Mouse (Mus musculus) telencephalon, adult 2 months (tissue): ENCODE measurements at regions not wholly inside any gene's neighbourhood (a gene's known extent, or its start where the extent isn't known, plus 50 kb on each side); places are given as distances from the start of the nearest gene placed in this dataset.
"Not testable (repeated sequence)": the region's sequence is repeated elsewhere in the genome, so short reads cannot be mapped to it uniquely, and the experiment has no call there.

Experiments
- DNase-seq: peaks from one replicate; pipeline ENCODE4 v3.0.0-alpha.2; 2011; ENCODE audit warnings: low read depth, low spot score

GRCm38 (mm10) chr6:22523582-22524234 lies 167.7 kb upstream of the Fam3c start:
- DNase-seq = no peak

DNA sequence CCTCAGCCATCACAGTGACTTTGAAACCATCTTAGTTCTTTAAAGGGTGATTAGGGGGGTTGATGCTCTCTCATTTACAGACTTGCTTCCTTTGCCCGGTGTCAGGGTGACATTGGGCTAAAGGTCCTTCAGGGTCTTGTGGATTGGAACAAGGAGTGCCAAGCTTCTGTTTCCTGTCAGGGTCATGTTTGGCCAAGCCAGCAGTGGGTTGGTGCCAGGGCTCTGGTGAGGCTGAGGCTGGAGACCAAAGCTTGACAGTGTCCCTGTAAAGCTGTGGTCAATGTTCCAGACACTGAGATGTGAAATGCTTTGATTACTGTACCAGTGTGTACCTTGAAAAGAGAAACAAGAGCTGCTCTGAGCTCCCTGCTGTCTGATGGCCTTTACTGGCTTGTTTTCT lies 150.8 kb upstream of the Fam3c start:
- DNase-seq = no peak

DNA sequence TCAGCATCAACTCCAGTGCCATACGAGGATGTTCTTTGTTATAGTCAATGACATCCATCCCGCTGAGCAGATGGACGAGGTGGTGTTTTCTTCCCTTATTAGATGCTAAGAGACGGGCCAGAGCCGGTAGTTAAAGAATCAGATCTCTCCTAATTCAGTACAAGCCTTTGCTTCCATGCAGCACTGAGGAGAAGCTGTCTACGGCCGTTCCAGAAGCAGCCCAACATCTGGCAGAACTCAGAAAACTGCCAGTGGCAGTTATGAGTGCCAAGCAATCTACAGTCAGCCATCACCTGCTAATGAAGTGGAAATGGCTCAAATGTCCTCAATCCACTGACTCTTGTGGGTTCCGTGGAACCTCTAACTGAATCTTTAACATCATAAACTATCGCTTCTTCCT lies 141.3 kb upstream of the Fam3c start:
- DNase-seq = no peak

DNA sequence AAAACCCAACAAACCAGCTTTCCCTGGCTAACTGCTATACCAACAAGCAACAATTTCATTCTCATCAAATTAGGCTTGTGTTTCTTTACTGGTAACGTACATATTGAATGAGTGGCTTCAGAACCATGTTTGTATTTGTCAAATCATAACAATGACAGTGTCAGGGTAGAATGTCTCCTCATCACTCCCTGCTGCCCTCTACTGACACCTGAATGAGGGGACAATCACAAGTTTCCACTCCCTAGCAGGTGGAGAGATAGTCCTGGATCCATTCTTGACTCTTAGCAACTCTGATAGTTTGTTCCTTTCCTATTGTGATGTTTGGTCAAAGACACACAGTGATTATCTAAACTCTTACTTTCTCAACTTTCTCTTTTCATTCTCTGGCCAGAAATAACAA lies 140.4 kb upstream of the Fam3c start:
- DNase-seq = no peak

DNA sequence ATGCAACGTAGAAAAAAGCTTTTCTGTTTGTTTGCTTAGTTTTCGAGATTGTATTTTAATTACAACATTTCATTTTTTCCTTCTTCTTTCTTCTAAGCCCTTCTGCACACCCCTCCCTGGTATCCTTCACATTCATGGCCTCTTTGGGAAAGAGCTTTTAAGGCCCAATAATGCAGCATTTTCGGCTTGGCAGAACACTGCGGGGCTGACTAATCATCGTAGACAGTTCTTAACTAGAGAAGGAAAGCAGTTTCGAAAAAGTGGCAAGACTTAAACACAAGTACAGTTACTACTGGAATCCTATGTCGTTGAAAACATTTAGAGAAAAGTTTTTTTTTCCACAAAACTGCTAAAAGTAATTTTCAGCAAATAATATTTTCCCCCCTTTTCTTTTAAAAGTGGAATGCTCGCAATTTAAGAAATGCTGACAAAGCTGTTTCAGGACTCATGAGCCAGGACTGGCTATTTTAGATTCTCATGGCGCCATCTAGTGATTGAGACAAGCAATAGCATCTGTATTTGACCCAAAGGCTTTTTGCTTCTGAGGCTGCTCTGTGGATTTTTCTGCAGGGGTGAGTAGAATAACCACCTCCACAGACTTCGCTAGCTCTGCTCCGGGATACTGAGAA lies 137.7 kb upstream of the Fam3c start:
- DNase-seq = peak; percentile 50

DNA sequence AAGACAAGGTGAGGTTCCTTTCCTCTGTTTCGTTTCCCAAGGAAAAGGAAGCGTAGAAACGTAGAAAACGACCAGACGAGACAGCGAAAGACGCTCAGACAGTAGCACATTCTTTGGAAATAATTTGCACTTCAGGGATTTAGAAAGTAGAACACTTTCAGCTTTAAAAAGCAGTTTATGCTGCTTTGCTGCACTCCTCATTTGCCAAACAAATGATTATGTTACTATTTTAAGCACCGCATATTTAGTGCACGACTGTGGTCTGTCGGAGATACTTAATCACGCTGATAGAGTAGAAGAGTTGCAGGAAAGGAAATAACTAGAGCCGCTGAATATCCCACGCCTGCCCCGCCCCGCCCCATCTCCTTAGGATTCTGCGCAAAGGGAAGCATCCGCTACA lies 136.9 kb upstream of the Fam3c start:
- no peak for DNase-seq

- no peak for DNase-seq
These were observed 134.7 kb upstream of the Fam3c start for GRCm38 (mm10) chr6:22490762-22491161.

GRCm38 (mm10) chr6:22487467-22487866 lies 131.4 kb upstream of the Fam3c start:
- DNase-seq = no peak

DNA sequence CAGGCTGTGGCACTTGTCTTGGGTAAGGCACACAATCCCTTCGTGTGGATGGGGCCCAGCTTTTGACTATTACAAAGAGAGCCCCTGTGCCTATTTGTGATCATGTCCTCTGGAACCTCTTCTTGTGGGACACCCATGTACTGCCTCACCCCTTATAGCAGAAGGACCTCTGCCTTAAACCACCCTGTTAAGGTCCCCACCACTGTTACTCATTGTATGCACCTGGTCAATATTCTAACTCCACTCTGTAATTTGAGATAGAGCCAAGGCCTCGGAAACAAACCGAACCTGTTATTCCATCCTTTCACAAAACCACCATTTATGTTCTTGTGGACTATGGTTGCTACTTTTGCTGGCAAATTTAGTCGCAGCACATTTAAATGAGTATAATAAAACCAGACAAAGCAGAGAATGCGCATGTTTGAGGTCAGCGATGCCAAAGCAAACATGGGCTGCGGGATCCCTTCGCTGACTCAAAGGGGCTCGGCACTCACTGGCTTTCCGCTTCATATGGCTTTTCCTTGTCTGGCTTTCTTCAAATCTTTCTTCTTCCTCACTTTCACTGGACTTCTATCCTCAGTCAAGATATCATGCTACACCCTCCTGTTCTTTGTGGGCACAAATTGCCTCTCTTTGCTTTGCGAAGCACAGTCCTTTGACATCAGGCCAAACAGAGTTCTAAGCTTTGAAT lies 129.9 kb upstream of the Fam3c start:
- no peak for DNase-seq

DNA sequence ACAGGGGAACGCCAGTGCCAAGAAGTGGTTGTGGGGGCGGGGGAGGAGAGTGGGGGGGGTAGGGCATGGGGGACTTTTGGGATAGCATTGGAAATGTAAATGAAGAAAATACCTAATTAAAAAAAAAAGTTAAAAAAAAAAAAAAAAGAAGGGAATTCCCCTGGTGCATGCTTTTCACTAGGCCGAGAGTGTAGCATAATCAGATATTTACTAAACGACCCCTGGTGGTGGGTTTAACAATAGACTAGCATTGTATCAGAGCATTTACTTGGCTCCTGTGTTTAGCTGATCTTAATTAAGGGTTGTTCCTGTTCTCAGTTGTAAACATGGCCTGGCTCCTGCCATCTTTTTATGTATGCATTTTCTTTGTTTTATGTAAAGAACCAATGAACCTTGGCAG lies 126.2 kb upstream of the Fam3c start:
- DNase-seq = not testable (repeated sequence)

DNA sequence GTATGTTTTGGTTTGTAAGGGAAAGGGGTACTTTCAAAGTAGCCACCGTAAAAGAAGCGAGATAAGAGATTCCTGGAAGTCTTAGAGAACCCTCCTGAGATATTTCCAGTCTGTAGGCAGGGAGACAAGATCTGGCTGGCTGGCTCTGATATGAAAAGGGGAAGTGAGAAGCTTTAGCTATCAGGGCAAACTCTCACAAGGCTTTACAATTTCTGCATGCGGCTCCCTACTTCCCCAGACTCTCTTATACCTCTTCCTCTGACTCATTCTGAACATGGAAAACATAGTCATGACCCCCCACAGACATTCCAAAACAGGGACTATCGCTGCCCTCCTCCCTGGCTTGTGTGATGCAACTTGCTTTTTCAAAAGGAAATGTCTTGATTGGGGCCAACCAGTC lies 118.6 kb upstream of the Fam3c start:
- peak; percentile 22 for DNase-seq

DNA sequence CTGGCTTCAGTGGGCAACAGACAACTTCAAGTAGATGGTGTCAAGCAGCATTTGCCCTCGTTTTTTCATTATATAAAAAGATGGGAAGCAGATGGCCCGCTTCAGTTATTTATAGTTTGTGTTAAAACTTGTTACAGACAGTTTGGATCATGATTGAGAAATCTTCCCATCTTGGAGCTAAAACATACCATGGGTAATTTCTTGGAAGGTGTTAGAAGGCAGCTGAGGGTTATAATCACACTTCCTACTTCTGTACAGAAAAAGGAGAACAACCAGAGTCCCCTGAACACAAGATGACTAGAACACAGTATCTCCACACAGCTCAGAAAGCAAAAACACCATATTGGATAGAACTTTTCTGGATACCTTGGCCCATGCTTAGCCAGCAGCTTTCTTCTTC lies 118.0 kb upstream of the Fam3c start:
- peak; percentile 72 for DNase-seq

- DNase-seq = not testable (repeated sequence)
These were observed 116.4 kb upstream of the Fam3c start for GRCm38 (mm10) chr6:22472400-22472799.

DNA sequence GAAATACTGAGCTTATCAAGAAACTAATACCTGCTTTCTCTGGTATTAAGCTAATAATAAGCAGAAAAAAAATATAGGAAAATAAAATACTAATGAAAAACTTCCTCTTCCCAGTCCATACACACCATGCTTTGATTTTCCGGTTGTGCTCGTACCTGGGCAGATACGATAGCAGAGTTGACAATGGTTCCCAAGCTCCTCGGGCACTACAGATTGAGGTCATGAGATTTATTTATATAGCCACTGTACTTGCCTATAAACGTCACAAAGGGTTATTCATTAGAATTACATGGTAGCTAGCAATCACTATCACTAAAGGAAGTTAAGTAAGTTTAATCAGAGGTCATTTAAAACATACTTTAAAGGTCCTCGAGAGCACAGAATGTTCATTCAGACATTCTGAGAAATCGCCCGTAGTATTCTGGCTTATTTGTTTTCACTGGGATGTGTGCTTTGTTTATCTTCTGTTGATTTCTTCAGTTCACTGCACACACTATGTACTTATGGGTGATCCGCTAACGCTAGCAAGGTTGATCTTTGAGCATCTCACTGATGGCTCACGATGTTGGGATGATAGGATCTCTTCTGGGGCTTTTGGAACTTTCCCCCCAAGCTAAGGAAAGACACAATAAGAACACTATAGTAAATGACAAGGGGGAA lies 111.4 kb upstream of the Fam3c start:
- DNase-seq = no peak

DNA sequence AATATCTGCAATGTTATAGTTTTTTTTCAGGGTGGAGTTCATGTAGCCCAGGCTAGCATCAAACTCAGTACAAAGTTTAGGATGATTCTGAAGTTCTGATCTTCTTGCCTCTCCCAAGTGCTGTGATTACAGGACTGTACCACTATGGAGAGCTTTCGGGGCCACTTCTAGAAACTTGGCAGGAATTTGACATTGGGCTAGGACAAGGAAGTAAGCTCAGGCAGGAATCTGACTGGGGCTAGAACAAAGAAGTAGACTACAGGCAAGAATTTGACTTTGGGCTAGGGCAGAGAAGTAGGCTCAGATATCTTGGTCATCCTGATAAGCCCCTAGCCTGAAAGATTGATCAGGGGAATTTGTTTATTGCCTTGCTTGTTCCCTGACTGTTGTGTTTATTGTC lies 109.9 kb upstream of the Fam3c start:
- no peak for DNase-seq

GRCm38 (mm10) chr6:22459440-22460016 lies 103.5 kb upstream of the Fam3c start:
- DNase-seq = no peak

GRCm38 (mm10) chr6:22452203-22452602 lies 96.2 kb upstream of the Fam3c start:
- no peak for DNase-seq

- DNase-seq = no peak
These were observed 94.5 kb upstream of the Fam3c start for GRCm38 (mm10) chr6:22450501-22450900.

- DNase-seq = no peak
These were observed 92.9 kb upstream of the Fam3c start for GRCm38 (mm10) chr6:22448906-22449305.

DNA sequence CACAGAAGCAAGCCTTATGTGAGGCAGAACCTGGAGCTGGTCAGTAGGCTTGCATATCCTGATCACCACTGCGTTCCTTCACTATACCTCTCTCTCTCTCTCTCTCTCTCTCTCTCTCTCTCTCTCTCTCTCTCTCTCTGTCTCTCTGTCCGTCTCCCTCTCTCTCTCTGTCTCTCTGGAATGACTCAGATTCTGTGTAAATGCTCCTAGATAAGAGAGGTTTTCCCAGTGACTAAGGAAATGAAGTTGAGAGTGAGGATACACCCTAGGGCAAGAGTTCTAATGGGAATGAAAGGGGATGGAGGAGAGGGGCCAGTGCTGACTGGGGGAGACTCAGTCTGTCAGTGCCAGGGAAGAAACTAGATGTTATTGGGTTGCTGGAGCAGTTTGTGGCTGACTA lies 91.6 kb upstream of the Fam3c start:
- DNase-seq = no peak

- no peak for DNase-seq
These were observed 90.7 kb upstream of the Fam3c start for GRCm38 (mm10) chr6:22446621-22447310.

- not testable (repeated sequence) for DNase-seq
These were observed 88.8 kb upstream of the Fam3c start for GRCm38 (mm10) chr6:22444856-22445255.
